Mouse (Mus musculus) Muller cell, postnatal 12 days (primary cell): ENCODE data around the gene Satb1.

ENCODE experiments used
- DNase-seq: peaks from one replicate; pipeline ENCODE4 v3.0.0-alpha.2; 2015; ENCODE audit errors: inconsistent ontology term

Satb1 gene

GRCm38 (mm10) chr17:51832900-51833577 is at the start of gene Satb1:
Satb1 (minus strand) TSS chr17:51833290.
- peak; percentile 57 for DNase-seq

DNA sequence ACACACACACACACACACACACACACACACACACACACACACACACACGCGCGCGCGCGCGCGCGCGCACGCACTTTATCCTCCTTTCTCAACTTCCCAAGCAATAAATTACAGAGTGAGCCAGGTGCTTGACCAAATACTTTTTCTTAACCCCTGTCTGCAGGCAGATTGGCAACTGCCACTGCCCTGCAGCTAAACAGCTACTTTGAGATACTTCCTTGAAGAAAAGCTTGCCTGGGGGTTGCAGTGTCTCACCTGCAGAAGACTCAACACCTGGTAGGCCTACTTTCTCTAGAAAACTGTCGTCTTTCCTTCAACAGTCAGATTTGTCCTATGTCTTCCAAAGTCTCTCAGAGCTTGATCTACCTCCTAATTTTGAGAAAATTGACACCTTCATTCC is 49.5 kb upstream of the Satb1 start:
- no peak for DNase-seq

DNA sequence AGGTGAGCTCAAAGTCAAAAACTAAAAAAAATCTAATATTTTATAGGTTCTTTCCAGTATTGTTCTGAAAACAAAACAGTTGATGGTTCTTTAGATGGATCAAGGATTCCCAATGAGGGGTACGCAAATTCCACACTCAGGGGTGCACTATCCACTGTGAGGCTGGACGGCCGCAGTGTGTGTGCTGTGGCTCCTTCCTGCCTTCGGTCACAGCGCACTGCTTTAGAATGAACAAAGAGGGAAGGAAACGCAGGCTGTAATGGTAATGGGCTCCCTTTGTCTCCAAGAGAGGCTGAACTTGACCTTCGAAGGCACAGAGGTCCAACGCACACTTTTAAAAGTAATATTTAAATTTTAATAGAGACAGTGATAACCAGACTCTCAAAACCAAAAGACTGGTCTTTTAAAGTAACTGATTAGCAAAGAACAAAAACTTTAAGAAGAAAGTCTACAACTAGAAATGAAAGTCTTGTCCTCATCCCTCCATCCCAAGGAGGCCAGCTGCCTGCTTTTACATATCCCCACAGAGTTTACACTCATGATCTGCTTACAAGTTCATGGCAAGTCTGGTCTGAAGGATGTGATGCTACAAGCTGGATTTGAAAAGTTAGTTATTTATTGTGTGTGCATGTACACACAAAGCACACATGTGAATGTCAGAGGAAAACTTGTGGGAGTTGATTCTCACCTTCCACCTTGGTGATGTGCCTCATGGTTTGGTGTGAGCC is 48.0 kb upstream of the Satb1 start:
- no peak for DNase-seq

- no peak for DNase-seq
Measured at GRCm38 (mm10) chr17:51880221-51880620, 47.1 kb upstream of the Satb1 start.

GRCm38 (mm10) chr17:51879736-51880135 is 46.6 kb upstream of the Satb1 start:
- DNase-seq: no peak

DNA sequence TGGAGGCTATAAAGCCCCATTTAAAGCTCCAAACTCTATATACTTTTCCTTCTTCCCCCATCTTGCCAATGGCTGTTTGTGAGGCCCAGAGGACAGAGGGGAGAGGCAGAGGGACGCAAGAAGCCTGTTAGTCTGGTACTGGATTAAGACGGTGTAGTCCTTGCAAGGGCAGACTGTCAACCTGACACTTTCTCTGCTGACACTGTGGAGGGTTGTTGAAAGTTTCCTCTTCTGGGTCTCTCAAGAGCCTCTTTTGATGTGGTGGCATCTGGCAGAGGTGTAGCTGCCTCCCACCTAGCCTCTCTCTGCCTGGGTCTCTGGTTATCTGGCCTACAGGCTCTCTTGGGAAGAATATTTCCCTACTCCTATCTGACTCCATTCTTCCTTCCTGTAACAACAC is 46.1 kb upstream of the Satb1 start:
- DNase-seq: no peak

GRCm38 (mm10) chr17:51876471-51876870 is 43.4 kb upstream of the Satb1 start:
- no peak for DNase-seq

DNA sequence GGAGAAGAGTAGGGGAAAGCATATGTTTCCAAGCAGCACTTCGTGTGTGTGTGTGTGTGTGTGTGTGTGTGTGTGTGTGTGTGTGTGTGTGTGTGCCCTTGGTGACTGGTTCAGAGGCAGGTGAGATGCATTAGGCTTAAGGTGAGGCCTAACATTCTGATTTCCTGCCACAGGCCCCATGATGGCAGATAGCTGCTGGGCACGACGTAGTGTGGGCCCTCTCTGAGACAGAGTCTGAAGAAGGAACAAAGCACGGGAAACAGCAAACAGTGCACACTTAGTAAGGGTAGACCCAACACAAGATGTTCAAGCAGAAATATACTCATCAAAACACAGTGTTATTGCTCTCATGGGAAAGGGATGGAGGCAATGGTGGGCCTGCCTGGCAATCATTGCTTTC is 24.5 kb upstream of the Satb1 start:
- no peak for DNase-seq

- DNase-seq: no peak
Measured at GRCm38 (mm10) chr17:51856332-51856731, 23.2 kb upstream of the Satb1 start.

- no peak for DNase-seq
Measured at GRCm38 (mm10) chr17:51855261-51855660, 22.2 kb upstream of the Satb1 start.

DNA sequence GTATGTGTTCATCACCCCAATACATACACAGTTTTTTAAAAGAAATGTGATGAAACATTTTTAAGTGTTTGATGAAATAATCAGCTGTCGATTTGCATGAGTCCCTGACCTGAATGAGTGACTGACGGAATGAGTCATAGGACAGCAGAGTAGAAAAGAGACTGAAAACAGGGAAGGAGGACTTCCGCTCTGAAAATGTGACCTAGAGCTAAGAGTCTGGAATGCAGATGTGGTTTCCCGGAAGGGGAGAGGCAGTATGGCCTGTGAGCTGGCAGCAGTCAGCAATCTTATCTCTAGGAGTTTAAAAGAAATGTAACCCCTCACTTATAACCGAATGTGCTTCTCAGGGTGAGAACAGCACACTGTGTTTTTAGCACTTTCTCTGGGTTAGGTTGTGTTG is 20.9 kb upstream of the Satb1 start:
- DNase-seq: no peak

GRCm38 (mm10) chr17:51840596-51840995 is 7.5 kb upstream of the Satb1 start:
- DNase-seq: no peak

DNA sequence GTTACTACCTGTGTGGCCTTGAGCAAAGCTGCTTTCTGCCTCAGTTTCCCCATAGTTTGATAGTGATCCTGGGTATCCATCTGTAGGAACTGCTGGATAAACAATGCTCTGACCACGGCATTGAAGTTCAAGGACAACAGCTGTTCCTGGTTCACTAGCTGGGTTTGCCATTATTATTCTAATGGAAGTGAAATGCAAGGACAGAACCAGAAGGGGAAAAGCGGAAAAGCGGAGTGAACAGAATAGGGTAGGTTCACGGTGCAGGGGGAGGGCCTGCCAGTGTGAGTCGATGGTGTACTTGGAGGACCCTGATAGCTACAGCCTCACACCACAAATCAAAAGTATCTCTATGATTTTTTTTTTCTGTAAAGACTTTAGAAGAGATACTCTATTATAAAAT is 6.4 kb upstream of the Satb1 start:
- no peak for DNase-seq

GRCm38 (mm10) chr17:51836901-51837300 is 3.8 kb upstream of the Satb1 start:
- DNase-seq: no peak

GRCm38 (mm10) chr17:51836243-51836642 is 3.2 kb upstream of the Satb1 start:
- no peak for DNase-seq

DNA sequence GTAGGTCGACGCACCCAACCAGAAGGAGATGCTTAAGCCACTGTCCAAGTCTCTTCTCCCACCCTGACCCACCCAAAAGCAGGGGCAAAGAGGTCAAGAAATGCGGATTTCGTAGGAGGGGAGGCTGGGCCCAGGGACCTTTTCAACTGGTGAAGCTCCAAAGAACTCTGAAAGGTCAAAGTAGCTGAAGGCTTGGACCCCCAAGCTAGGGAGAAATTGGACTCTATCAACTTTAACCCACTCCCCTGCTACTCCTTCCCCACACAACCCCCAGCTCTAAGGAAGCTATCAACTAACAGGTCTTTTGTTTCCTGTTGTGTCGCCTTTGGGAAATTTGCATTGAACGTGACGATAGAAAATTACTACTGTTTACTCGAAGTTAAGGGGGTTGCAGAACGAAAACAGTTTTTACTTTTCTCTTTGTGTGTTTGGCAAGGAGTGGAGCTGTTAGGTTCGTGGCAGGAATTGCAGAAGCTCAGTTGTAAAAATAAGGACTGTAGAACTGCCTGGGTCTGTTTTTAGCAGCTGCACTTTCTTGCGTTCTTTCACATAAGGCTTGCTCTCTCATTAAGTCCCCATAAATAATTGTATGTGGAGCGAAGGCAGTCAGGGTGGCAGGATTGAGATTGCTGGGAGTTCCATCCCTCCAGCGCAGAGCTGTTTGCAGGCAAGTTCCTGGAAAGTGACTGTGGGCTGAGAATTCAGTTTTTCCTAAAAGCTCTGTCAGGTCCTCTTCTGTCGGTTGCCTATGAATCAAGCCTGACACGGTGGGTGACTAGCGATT is 680 bp upstream of the Satb1 start:
- DNase-seq: peak; percentile 6

- DNase-seq: no peak
Measured at GRCm38 (mm10) chr17:51832421-51832875, 642 bp downstream of the Satb1 start.

DNA sequence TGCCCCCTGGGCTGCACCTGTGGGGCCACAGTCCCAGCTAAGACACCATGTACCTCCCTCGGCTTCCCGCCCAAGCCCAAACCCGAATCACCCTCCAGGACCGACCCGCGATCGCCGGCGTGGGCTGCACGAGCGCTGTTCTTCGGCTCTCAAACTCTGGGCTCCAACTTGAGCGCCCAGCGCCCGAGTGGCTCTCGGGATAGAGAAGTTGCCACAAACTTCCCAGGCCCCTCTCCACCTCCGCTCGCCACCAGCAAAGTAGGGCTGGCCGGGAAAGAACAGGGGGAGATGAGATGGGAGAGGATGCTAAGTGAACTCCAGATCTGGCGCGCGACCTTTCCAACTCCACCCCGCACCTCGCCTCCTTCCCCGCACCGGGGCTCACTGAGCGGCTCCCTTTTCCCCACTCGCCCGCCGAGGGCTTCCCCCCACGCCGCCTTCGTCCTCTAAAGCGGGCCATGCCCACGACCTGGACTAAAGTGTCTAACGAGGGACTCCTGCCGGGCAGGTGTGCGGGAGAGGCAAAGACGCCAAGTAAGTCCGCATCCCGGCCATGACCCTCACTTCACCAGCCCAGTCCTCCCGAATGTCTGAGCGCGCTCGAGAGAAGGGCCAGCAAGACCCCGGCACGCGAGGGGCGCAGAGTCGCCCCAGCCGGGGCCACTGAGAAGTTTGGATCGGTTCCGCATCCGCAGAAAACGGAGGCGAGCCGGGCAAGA is 1.2 kb downstream of the Satb1 start:
- peak; percentile 36 for DNase-seq

DNA sequence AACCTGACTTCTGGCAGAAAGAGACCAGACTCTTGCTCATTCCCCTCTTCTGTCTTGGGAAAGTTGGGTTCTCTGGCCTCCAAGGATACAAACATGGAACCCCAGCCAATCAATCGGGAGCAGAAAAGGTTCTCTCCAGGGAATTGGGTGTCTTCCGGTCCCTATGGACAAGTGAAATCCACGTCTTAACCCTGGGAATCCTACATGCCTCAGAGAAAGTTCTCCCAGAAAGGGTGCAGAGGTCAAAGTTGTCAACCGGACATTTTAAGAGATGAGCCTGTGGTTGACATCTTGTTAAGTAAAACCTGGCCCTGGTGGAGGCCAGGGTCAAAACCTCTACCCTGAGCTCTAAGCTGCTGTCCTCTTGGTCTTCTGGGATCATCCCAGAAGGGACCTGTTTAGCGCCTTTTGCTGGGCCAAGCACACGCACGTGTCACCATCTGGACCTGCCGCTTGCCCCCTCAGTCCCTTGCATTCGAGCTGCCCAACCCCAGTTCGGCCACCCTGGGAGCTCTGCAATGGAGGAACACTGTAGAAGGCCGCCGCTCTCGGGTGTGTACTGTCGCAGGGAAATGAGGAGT is 1.9 kb downstream of the Satb1 start:
- DNase-seq: no peak

- DNase-seq: no peak
Measured at GRCm38 (mm10) chr17:51829436-51829835, 3.7 kb downstream of the Satb1 start.

- DNase-seq: no peak
Measured at GRCm38 (mm10) chr17:51827922-51828410, 5.1 kb downstream of the Satb1 start.
